Mouse (Mus musculus) MEL (cell line): ENCODE results near the gene Nras. TPM values are rescaled to one million over a fixed set of nuclear protein-coding genes. Genes with fewer than 3 reads are reported as not detected.

Experiments
- DNase-seq: peaks from one replicate; pipeline ENCODE4 v3.0.0; 2011; ENCODE audit warnings: low read depth, low spot score
- H3K27ac ChIP-seq: 2 replicates; pipeline ENCODE4 v1.5.1; 2012; ENCODE audit warnings: low read depth, mild to moderate bottlenecking, control low read depth, low read length, moderate library complexity; ENCODE audit not compliant: control insufficient read depth
- H3K27me3 ChIP-seq, 2 experiments: fragments of 150-350 bp in 1 of 2; sonication (generic) in 1 of 2; 2 replicates each; pipeline ENCODE4 v1.6.1; 2012; ENCODE audit warnings: low read length in 2 of 2, mild to moderate bottlenecking in 2 of 2, improper control_type of control experiment in 1 of 2, moderate library complexity in 1 of 2; ENCODE audit not compliant: insufficient read depth in 2 of 2, control insufficient read depth in 1 of 2
- H3K36me3 ChIP-seq, 2 experiments: 2 replicates each; pipeline ENCODE4 v1.6.1; 2012 to 2014; ENCODE audit warnings: low read length in 2 of 2, improper control_type of control experiment in 1 of 2, inconsistent platforms in 1 of 2, mild to moderate bottlenecking in 1 of 2; ENCODE audit not compliant: insufficient read depth in 2 of 2, control insufficient read depth in 1 of 2
- H3K4me1 ChIP-seq, 2 experiments: fragments of 150-350 bp in 1 of 2; sonication (generic) in 1 of 2; 2 replicates each; pipeline ENCODE4 v1.6.1; 2012; ENCODE audit warnings: low read length in 2 of 2, improper control_type of control experiment in 1 of 2, mild to moderate bottlenecking in 1 of 2; ENCODE audit not compliant: insufficient read depth in 2 of 2, control insufficient read depth in 1 of 2
- H3K4me3 ChIP-seq, 2 experiments: fragments of 150-350 bp in 1 of 2; sonication (generic) in 1 of 2; 2 replicates each; pipeline ENCODE4 v1.5.1; 2012; ENCODE audit warnings: low read depth in 2 of 2, low read length in 2 of 2, mild to moderate bottlenecking in 2 of 2, moderate library complexity in 2 of 2, control low read depth in 1 of 2, improper control_type of control experiment in 1 of 2; ENCODE audit not compliant: control insufficient read depth in 1 of 2, insufficient read depth in 1 of 2
- H3K79me2 ChIP-seq: 2 replicates; pipeline ENCODE4 v1.6.1; 2012; ENCODE audit warnings: mild to moderate bottlenecking, low read length, moderate library complexity; ENCODE audit not compliant: control insufficient read depth, poor library complexity, insufficient read depth
- H3K9ac ChIP-seq: 2 replicates; pipeline ENCODE4 v1.6.1; 2012; ENCODE audit warnings: low read depth, mild to moderate bottlenecking, control low read depth, low read length, moderate library complexity; ENCODE audit not compliant: control insufficient read depth, poor library complexity, severe bottlenecking
- H3K9me3 ChIP-seq: fragments of 150-350 bp; sonication (generic); replicated peaks from 2 replicates; pipeline ENCODE4 v1.6.1; 2012; ENCODE audit warnings: mild to moderate bottlenecking, low read length, improper control_type of control experiment, moderate library complexity; ENCODE audit not compliant: insufficient read depth
- ELF1 ChIP-seq: IDR thresholded peaks from 2 replicates; pipeline ENCODE4 v1.6.1; 2014; ENCODE audit warnings: low read depth, mild to moderate bottlenecking, inconsistent platforms, low read length, improper control_type of control experiment, moderate library complexity
- EP300 ChIP-seq, 2 experiments: IDR thresholded peaks; 2 replicates each; pipeline ENCODE4 v1.6.1; 2011; ENCODE audit warnings: improper control_type of control experiment in 2 of 2, low read length in 2 of 2, low read depth in 1 of 2, mild to moderate bottlenecking in 1 of 2
- GABPA ChIP-seq: IDR thresholded peaks from 2 replicates; pipeline ENCODE4 v1.6.1; 2012; ENCODE audit warnings: low read depth, mild to moderate bottlenecking, inconsistent platforms, low read length, improper control_type of control experiment, moderate library complexity
- HCFC1 ChIP-seq: IDR thresholded peaks from 2 replicates; pipeline ENCODE4 v1.6.1; 2012; ENCODE audit warnings: low read depth, mild to moderate bottlenecking, inconsistent platforms, low read length, improper control_type of control experiment, moderate library complexity
- JUND ChIP-seq: IDR thresholded peaks from 2 replicates; pipeline ENCODE4 v1.6.1; 2011; ENCODE audit warnings: low read depth, mild to moderate bottlenecking, improper control_type of control experiment, low read length
- MAFK ChIP-seq: IDR thresholded peaks from 2 replicates; pipeline ENCODE4 v1.6.1; 2011; ENCODE audit warnings: low read depth, mild to moderate bottlenecking, low read length, improper control_type of control experiment, borderline replicate concordance
- MAX ChIP-seq: IDR thresholded peaks from 2 replicates; pipeline ENCODE4 v1.6.1; 2011; ENCODE audit warnings: low read length, improper control_type of control experiment
- MAZ ChIP-seq: IDR thresholded peaks from 2 replicates; pipeline ENCODE4 v1.6.1; 2012; ENCODE audit warnings: low read depth, mild to moderate bottlenecking, inconsistent platforms, low read length, improper control_type of control experiment
- MYB ChIP-seq: IDR thresholded peaks from 2 replicates; pipeline ENCODE4 v1.6.1; 2011; ENCODE audit warnings: mild to moderate bottlenecking, low read depth, low read length, improper control_type of control experiment
- NELFE ChIP-seq: IDR thresholded peaks from 2 replicates; pipeline ENCODE4 v1.6.1; 2011; ENCODE audit warnings: low read depth, low read length, improper control_type of control experiment
- SIN3A ChIP-seq: IDR thresholded peaks from 2 replicates; pipeline ENCODE4 v1.6.1; 2012; ENCODE audit warnings: low read length, improper control_type of control experiment, inconsistent platforms
- TAL1 ChIP-seq: IDR thresholded peaks from 2 replicates; pipeline ENCODE4 v1.6.1; 2012; ENCODE audit warnings: mild to moderate bottlenecking, inconsistent platforms, low read length, moderate library complexity, mixed read lengths
- TBP ChIP-seq: IDR thresholded peaks from 2 replicates; pipeline ENCODE4 v1.8.0; 2011; ENCODE audit warnings: low read depth, low read length, improper control_type of control experiment
- USF1 ChIP-seq: IDR thresholded peaks from 2 replicates; pipeline ENCODE4 v1.6.1; 2014; ENCODE audit warnings: low read depth, mild to moderate bottlenecking, inconsistent platforms, low read length, improper control_type of control experiment, moderate library complexity
- USF2 ChIP-seq, 2 experiments: IDR thresholded peaks; 2 replicates each; pipeline ENCODE4 v1.6.1; 2011 to 2012; ENCODE audit warnings: improper control_type of control experiment in 2 of 2, low read length in 2 of 2, borderline replicate concordance in 1 of 2, inconsistent platforms in 1 of 2, low read depth in 1 of 2, mild to moderate bottlenecking in 1 of 2; ENCODE audit not compliant: insufficient read depth in 1 of 2
- ZC3H11A ChIP-seq: IDR thresholded peaks from 2 replicates; pipeline ENCODE4 v1.6.1; 2012; ENCODE audit warnings: low read depth, mild to moderate bottlenecking, inconsistent platforms, low read length, improper control_type of control experiment
- ZNF384 ChIP-seq: IDR thresholded peaks from 2 replicates; pipeline ENCODE4 v1.6.1; 2012; ENCODE audit warnings: low read depth, mild to moderate bottlenecking, inconsistent platforms, low read length, improper control_type of control experiment
- polyA plus RNA-seq, 2 experiments: library from polyadenylated mRNA; stranded (reverse) in 1 of 2; unstranded in 1 of 2; fragments of >175 nt in 1 of 2; fragments of >200 nt in 1 of 2; gene quantifications; 2 replicates each; pipeline versions ENCODE4 v1.2.1 to v1.2.4; 2012; ENCODE audit warnings: low replicate concordance in 2 of 2, low read depth in 1 of 2; ENCODE audit not compliant: insufficient read length in 2 of 2, insufficient read depth in 1 of 2, missing spikeins in 1 of 2
- total RNA-seq: library from RNA; depleted of rRNA; stranded (reverse); fragments of 300-350 nt; gene quantifications from 2 replicates; pipeline ENCODE4 v1.2.3, GENCODE M21; 2012

The Nras gene
- total and polyA plus RNA-seq, 3 experiments, result 92.0 to 193 (median 95.3) TPM

- TF ChIP-seq ZNF384 (no peak), ELF1 (peak; percentile 90), HCFC1 (peak; percentile 90), MYB (no peak; the same call in 1 of the 2 replicates), USF1 (peak; percentile 93), ZC3H11A (no peak)
Observed at GRCm38 (mm10) chr3:103058207-103059157, at the start of gene Nras (continued).

DNA sequence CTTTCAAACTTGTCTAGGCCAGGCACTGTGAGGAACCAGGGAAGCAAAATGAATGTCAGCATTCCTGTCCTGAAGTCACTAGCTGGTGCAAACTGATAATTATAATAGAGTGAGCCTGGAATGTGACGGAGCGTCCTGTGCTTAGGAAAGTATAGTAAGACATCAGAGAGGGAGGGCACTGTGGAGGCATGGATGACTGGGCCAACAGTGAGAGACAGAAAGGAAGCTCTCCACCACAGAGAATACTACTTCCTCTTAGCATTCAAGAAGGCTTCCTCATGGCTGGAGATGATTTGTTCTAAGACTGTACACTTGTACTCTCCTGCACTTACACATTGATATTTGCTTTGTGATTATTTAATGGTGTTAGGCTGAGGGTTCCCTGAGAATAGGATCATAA, 40.7 kb upstream of the Nras start:
- no peak for TF ChIP-seq TBP
- no peak for TF ChIP-seq ELF1
- peak in 1 of 2 experiments; percentile 33; a peak in 1 of 4 replicates for TF ChIP-seq EP300 (IDR thresholded peaks at IDR 0.05; ENCODE audit: low read depth in 1 of 2, low read length in 2 of 2)
- TF ChIP-seq MAFK, result no peak
- TF ChIP-seq USF1, result no peak
- no peak for TF ChIP-seq TAL1
- no peak for TF ChIP-seq SIN3A
- peak; percentile 27; the same call in 1 of the 2 replicates for TF ChIP-seq MAX
- TF ChIP-seq HCFC1, result no peak
- H3K36me3 ChIP-seq, result peaks cover 2 to 22% of the 10 kb centered on the region in 2 experiments; a peak in 3 of 4 replicates
- no peak overlapping the region; the same call in 1 of the 2 replicates for H3K27ac ChIP-seq
- H3K27me3 ChIP-seq, result no peaks in the 10 kb centered on the region
- DNase-seq, result peak; percentile 70
- H3K4me1 ChIP-seq, result peaks cover 2 to 16% of the 10 kb centered on the region in 2 experiments; a peak in 3 of 4 replicates
- H3K79me2 ChIP-seq, result peaks cover 20% of the 10 kb centered on the region
- H3K9ac ChIP-seq, result no peak overlapping the region
- no peak overlapping the region for H3K4me3 ChIP-seq
- no peaks in the 10 kb centered on the region for H3K9me3 ChIP-seq

- DNase-seq, result no peak
- no peaks in the 10 kb centered on the region for H3K27me3 ChIP-seq
- H3K79me2 ChIP-seq, result peaks cover 35% of the 10 kb centered on the region
- peak overlapping the region; percentile 76 for H3K9ac ChIP-seq
- peaks cover 3 to 36% of the 10 kb centered on the region in 2 experiments; a peak in 3 of 4 replicates for H3K36me3 ChIP-seq
- H3K4me3 ChIP-seq, result peak overlapping the region; percentile 74 to 78
- peaks cover 12 to 20% of the 10 kb centered on the region in 2 experiments for H3K4me1 ChIP-seq
- H3K9me3 ChIP-seq, result no peaks in the 10 kb centered on the region
- TF ChIP-seq MYB, result no peak
- no peak for TF ChIP-seq USF2 (IDR thresholded peaks at IDR 0.05; ENCODE audit: borderline replicate concordance in 1 of 2, insufficient read depth in 1 of 2, low read depth in 1 of 2, low read length in 2 of 2)
- TF ChIP-seq MAZ, result no peak
- no peak for TF ChIP-seq GABPA
- 0 out of 2 replicates have a peak, but pooled peaks have one; percentile 12 for TF ChIP-seq NELFE
- no peak for TF ChIP-seq JUND
- TF ChIP-seq TAL1, result no peak
- TF ChIP-seq, all 39 proteins: peak for 1
- peak overlapping the region; percentile 88 for H3K27ac ChIP-seq
Observed at GRCm38 (mm10) chr3:103019462-103019861, 38.6 kb upstream of the Nras start.
